Mouse (Mus musculus) embryo, embryonic 10 days (tissue): ENCODE results near the gene Ncaph2.

Source experiments
- DNase-seq: peaks from one replicate; pipeline ENCODE4 v3.0.0-alpha.2; 2015; ENCODE audit warnings: low spot score

The Ncaph2 gene

GRCm38 (mm10) chr15:89379429-89379828 is 23.9 kb downstream of the Ncaph2 start:
- DNase-seq = no peak

GRCm38 (mm10) chr15:89384617-89385016 is 29.1 kb downstream of the Ncaph2 start, which contains the start of gene Klhdc7b:
TSS of gene Klhdc7b (plus strand) at chr15:89384917.
- no peak for DNase-seq

GRCm38 (mm10) chr15:89387127-89387526 is 31.6 kb downstream of the Ncaph2 start:
- no peak for DNase-seq

- DNase-seq = no peak
Measured at GRCm38 (mm10) chr15:89390081-89390480, 34.6 kb downstream of the Ncaph2 start.

- no peak for DNase-seq
Measured at GRCm38 (mm10) chr15:89396883-89397282, 41.4 kb downstream of the Ncaph2 start.

- no peak for DNase-seq
Measured at GRCm38 (mm10) chr15:89398146-89398545, 42.6 kb downstream of the Ncaph2 start.

GRCm38 (mm10) chr15:89399716-89400115 is 44.2 kb downstream of the Ncaph2 start:
- DNase-seq = no peak

GRCm38 (mm10) chr15:89402471-89402870 is 47.0 kb downstream of the Ncaph2 start:
- no peak for DNase-seq

- DNase-seq = no peak
Measured at GRCm38 (mm10) chr15:89404831-89405623, 49.5 kb downstream of the Ncaph2 start.

GRCm38 (mm10) chr15:89406691-89407090 is 51.2 kb downstream of the Ncaph2 start:
- no peak for DNase-seq

- DNase-seq = no peak
Measured at GRCm38 (mm10) chr15:89410118-89410517, 54.6 kb downstream of the Ncaph2 start, which contains the start of gene Syce3. TSS of gene Syce3 (minus strand) at chr15:89410503.

- DNase-seq = no peak
Measured at GRCm38 (mm10) chr15:89415282-89415681, 59.8 kb downstream of the Ncaph2 start.

GRCm38 (mm10) chr15:89421938-89422337 is 66.4 kb downstream of the Ncaph2 start:
- no peak for DNase-seq
